Mouse (Mus musculus) heart, embryonic 15.5 days (tissue): ENCODE measurements around the gene Gm11096. TPM values are rescaled to one million over a fixed set of nuclear protein-coding genes. Genes with fewer than 3 reads are reported as not detected.

Experiments used
- ATAC-seq: fragments of 200-750 bp; cut with Nextera tagmentation; replicated peaks from 2 replicates; pipeline ENCODE4 v1.8.0; 2017; ENCODE audit warnings: low read depth, moderate TSS enrichment; ENCODE audit not compliant: insufficient number of reproducible peaks, insufficient read depth, low FRiP score
- H3K27ac ChIP-seq: fragments of 300-500 bp; sonication (generic); 2 replicates; pipeline ENCODE4 v1.5.1; 2015; ENCODE audit warnings: mild to moderate bottlenecking, inconsistent platforms
- H3K27me3 ChIP-seq: fragments of 300-500 bp; sonication (generic); 2 replicates; pipeline ENCODE4 v1.6.1; 2015; ENCODE audit warnings: inconsistent platforms
- H3K36me3 ChIP-seq: fragments of 300-500 bp; sonication (generic); 2 replicates; pipeline ENCODE4 v1.6.1; 2015; ENCODE audit warnings: mild to moderate bottlenecking, inconsistent platforms
- H3K4me1 ChIP-seq: fragments of 300-500 bp; sonication (generic); replicated peaks from 2 replicates; pipeline ENCODE4 v1.6.1; 2015; ENCODE audit warnings: inconsistent platforms
- H3K4me2 ChIP-seq: fragments of 300-500 bp; sonication (generic); 2 replicates; pipeline ENCODE4 v1.6.1; 2015; ENCODE audit warnings: inconsistent platforms, mild to moderate bottlenecking, moderate library complexity
- H3K4me3 ChIP-seq: fragments of 300-500 bp; sonication (generic); 2 replicates; pipeline ENCODE4 v1.5.1; 2015; ENCODE audit warnings: mild to moderate bottlenecking, inconsistent platforms
- H3K9ac ChIP-seq: fragments of 300-500 bp; sonication (generic); 2 replicates; pipeline ENCODE4 v1.6.1; 2015; ENCODE audit warnings: mild to moderate bottlenecking, inconsistent platforms
- H3K9me3 ChIP-seq: fragments of 300-500 bp; sonication (generic); replicated peaks from 2 replicates; pipeline ENCODE4 v1.6.1; 2016; ENCODE audit warnings: inconsistent platforms
- WGBS: fragments of 180-500 bp; shearing (Covaris S2); methylation state at CpG from one replicate; pipeline ENCODE4 v1.1.7; 2015; ENCODE audit warnings: mixed read lengths; 5-methylcytosine and 5-hydroxymethylcytosine counted together
- polyA plus RNA-seq: library from polyadenylated mRNA; unstranded; fragments of >200 nt; fragmentation: Nextera tagmentation; extraction: Ambion mirVana; gene quantifications from 2 replicates; pipeline ENCODE4 v1.2.1, GENCODE M21; 2015

The Gm11096 gene
- polyA plus RNA-seq, 1 experiment from 2014 or later: not detected

- Histone ChIP-seq H3K27ac (no peak overlapping the region), H3K4me2 (no peak overlapping the region), H3K36me3 (peaks cover 66% of the 10 kb centered on the region), H3K4me1 (peaks cover 13% of the 10 kb centered on the region), H3K9me3 (no peaks in the 10 kb centered on the region), H3K27me3 (no peaks in the 10 kb centered on the region), H3K9ac (no peak overlapping the region), H3K4me3 (no peak overlapping the region)
- no peak for ATAC-seq
- WGBS: 55% methylated on average over 10 of the region's 10 CpGs
Measured at GRCm38 (mm10) chr17:81424256-81424912, 17.2 kb upstream of the Gm11096 start.

DNA sequence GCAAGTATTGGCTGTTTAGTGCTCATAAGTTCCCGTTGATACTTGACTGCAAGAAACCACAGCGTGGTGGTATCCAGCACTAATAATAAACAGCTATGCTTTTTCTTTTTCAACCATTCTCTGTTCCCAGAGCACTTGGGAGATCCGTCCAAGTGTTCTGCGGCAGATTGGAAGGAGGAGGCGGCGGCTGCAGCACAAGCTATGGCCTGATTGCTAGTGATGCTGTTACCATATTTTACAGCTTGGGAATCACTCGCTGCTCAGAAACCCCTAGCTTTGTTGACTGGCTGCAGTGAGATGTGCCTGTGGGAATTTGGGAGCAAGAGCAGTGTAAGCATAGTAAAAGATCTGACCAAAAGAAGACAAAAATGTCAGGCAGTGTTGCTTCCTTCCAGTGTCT is 14.3 kb upstream of the Gm11096 start:
- no peaks in the 10 kb centered on the region for H3K27me3 ChIP-seq
- H3K4me3 ChIP-seq: no peak overlapping the region
- no peak overlapping the region for H3K9ac ChIP-seq
- no peak for ATAC-seq
- peaks cover 58% of the 10 kb centered on the region for H3K36me3 ChIP-seq
- H3K27ac ChIP-seq: no peak overlapping the region
- 81% methylated on average over 7 of the region's 7 CpGs for WGBS
- no peaks in the 10 kb centered on the region for H3K9me3 ChIP-seq
- peaks cover 7% of the 10 kb centered on the region for H3K4me1 ChIP-seq
- no peak overlapping the region for H3K4me2 ChIP-seq

DNA sequence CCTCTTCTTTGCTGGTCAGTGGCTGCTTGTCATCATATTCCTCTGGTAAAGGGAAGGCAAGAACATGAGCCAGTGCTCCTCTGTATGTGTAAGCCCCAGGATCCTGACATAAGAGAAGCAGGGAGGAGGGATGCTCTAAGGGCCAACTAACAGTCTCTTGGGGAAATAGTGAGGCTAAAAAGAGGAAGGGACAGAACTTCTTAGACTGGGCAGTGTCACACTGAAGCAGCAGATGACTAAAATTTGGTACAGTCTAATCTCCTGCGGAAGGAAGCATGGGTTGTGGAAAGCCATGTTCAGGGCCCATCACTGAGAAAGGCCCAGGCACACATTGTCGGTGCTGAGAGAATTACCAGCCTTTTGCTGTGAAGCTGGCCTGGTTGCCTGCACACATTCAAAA is 8.8 kb upstream of the Gm11096 start:
- H3K27ac ChIP-seq: peak overlapping the region; percentile 40
- 76% methylated on average over 2 of the region's 2 CpGs for WGBS
- no peak overlapping the region for H3K9ac ChIP-seq
- no peak overlapping the region for H3K4me2 ChIP-seq
- no peak overlapping the region for H3K4me3 ChIP-seq
- H3K4me1 ChIP-seq: peaks cover 15% of the 10 kb centered on the region
- no peaks in the 10 kb centered on the region for H3K9me3 ChIP-seq
- no peaks in the 10 kb centered on the region for H3K27me3 ChIP-seq
- no peak for ATAC-seq
- H3K36me3 ChIP-seq: peaks cover 50% of the 10 kb centered on the region

DNA sequence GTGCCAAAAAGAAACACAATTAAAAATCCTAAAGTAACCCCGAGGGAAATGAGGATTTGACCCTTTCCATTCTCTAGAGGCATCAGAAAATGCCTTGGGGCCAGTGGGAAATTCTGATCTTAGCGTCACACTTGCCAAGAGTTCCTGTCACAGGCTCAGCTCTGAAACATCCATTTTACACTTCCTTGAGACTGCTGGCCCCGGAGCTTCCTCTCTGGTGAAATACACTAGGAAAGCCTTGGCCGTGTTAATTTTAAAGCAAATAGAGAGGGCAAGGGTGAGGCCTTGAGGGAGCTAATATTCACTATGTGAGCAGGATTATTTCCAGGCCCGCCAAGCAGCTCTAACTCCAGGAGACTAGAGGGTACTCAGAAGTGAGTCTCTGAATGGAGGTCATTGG is 8.4 kb upstream of the Gm11096 start:
- H3K4me2 ChIP-seq: no peak overlapping the region
- H3K27ac ChIP-seq: peak overlapping the region; percentile 40
- H3K4me1 ChIP-seq: peaks cover 17% of the 10 kb centered on the region
- 55% methylated on average over 5 of the region's 5 CpGs for WGBS
- ATAC-seq: no peak
- H3K36me3 ChIP-seq: peaks cover 50% of the 10 kb centered on the region
- H3K4me3 ChIP-seq: no peak overlapping the region
- no peaks in the 10 kb centered on the region for H3K9me3 ChIP-seq
- no peak overlapping the region for H3K9ac ChIP-seq
- no peaks in the 10 kb centered on the region for H3K27me3 ChIP-seq

- Histone ChIP-seq H3K9me3 (no peaks in the 10 kb centered on the region), H3K27ac (no peak overlapping the region), H3K4me1 (peaks cover 22% of the 10 kb centered on the region), H3K4me3 (no peak overlapping the region), H3K27me3 (no peaks in the 10 kb centered on the region), H3K4me2 (no peak overlapping the region), H3K9ac (no peak overlapping the region), H3K36me3 (no peaks in the 10 kb centered on the region)
- ATAC-seq: no peak
- WGBS: 59% methylated on average over 3 of the region's 3 CpGs
Measured at GRCm38 (mm10) chr17:81455269-81455668, 13.7 kb downstream of the Gm11096 start.

DNA sequence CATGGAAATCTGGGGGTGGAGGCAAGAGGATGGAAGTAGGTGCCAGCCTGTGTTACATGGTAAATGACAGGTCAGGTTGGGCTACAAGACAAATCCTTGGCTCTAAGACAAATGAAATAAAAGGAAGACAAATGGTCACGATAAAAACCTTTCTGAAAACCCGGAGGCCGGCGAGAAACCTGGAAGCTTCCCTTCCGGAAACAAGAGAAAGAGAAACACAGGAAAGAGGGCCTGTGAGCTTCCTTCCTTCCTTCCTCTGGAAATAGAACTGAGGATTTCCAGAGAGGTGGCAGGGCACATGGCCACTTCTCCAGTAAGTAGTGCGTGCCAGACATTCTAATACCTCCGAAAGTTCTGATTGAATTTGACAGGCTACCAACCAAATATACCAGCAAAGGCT is 14.4 kb downstream of the Gm11096 start:
- H3K4me1 ChIP-seq: peaks cover 22% of the 10 kb centered on the region
- 0 out of 2 replicates have a peak overlapping the region, but pooled peaks have one; percentile 4 for H3K27ac ChIP-seq
- no peaks in the 10 kb centered on the region for H3K27me3 ChIP-seq
- no peaks in the 10 kb centered on the region for H3K36me3 ChIP-seq
- no peaks in the 10 kb centered on the region for H3K9me3 ChIP-seq
- H3K4me3 ChIP-seq: no peak overlapping the region
- 61% methylated on average over 7 of the region's 7 CpGs for WGBS
- no peak for ATAC-seq
- no peak overlapping the region for H3K4me2 ChIP-seq
- no peak overlapping the region for H3K9ac ChIP-seq

- no peaks in the 10 kb centered on the region for H3K27me3 ChIP-seq
- no peaks in the 10 kb centered on the region for H3K9me3 ChIP-seq
- no peak overlapping the region for H3K27ac ChIP-seq
- 35% methylated on average over 3 of the region's 3 CpGs for whole genome bisulfite sequencing
- no peak overlapping the region for H3K9ac ChIP-seq
- peaks cover 17% of the 10 kb centered on the region for H3K4me1 ChIP-seq
- H3K36me3 ChIP-seq: no peaks in the 10 kb centered on the region
- no peak overlapping the region for H3K4me2 ChIP-seq
- ATAC-seq: no peak
- no peak overlapping the region for H3K4me3 ChIP-seq
Measured at GRCm38 (mm10) chr17:81459379-81459778, 17.8 kb downstream of the Gm11096 start.

DNA sequence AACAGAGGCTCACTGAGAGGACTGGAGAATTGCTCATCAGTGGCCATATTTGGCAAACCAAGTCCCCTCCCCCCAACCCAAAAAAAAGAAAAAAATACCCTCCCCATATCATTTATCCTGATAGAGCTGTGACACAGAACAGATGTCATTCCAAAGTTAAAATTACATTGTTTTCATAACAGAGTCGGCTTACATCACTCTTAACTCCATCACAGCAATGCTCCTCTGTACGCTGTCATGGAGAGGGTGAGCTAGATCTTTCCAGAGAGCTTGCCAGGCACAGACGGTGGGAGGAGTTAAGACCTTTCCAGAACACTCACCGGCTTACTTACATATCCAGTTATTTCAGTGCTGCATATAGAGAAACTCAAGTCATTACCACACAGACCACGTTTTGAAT is 27.4 kb downstream of the Gm11096 start:
- peak; percentile 80; the same call in 1 of the 2 replicates for ATAC-seq

GRCm38 (mm10) chr17:81473363-81473762 is 31.8 kb downstream of the Gm11096 start:
- Histone ChIP-seq H3K9me3 (no peaks in the 10 kb centered on the region), H3K9ac (no peak overlapping the region), H3K36me3 (no peaks in the 10 kb centered on the region; the same call in 1 of the 2 replicates), H3K4me3 (no peak overlapping the region), H3K27ac (no peak overlapping the region), H3K27me3 (no peaks in the 10 kb centered on the region), H3K4me2 (no peak overlapping the region), H3K4me1 (peaks cover 17% of the 10 kb centered on the region)
- 78% methylated on average over 3 of the region's 3 CpGs for WGBS
- ATAC-seq: no peak

More for the DNA sequence above, 27.4 kb downstream of the Gm11096 start:
- Histone ChIP-seq H3K27ac (peak overlapping the region; percentile 64), H3K36me3 (no peaks in the 10 kb centered on the region), H3K9me3 (no peaks in the 10 kb centered on the region), H3K4me3 (no peak overlapping the region), H3K4me1 (peaks cover 17% of the 10 kb centered on the region), H3K27me3 (no peaks in the 10 kb centered on the region), H3K4me2 (no peak overlapping the region), H3K9ac (no peak overlapping the region)
- whole genome bisulfite sequencing: 24% methylated on average over 5 of the region's 5 CpGs

- no peak overlapping the region for H3K27ac ChIP-seq
- no peak overlapping the region for H3K9ac ChIP-seq
- 72% methylated on average over 1 of the region's 1 CpGs for WGBS
- H3K4me3 ChIP-seq: no peak overlapping the region
- no peak overlapping the region for H3K4me2 ChIP-seq
- peaks cover 35% of the 10 kb centered on the region for H3K4me1 ChIP-seq
- ATAC-seq: no peak
- no peaks in the 10 kb centered on the region for H3K9me3 ChIP-seq
- H3K36me3 ChIP-seq: no peaks in the 10 kb centered on the region; the same call in 1 of the 2 replicates
- H3K27me3 ChIP-seq: no peaks in the 10 kb centered on the region
Measured at GRCm38 (mm10) chr17:81477420-81477819, 35.9 kb downstream of the Gm11096 start.

- H3K27ac ChIP-seq: peak overlapping the region; percentile 74
- 55% methylated on average over 4 of the region's 4 CpGs for WGBS
Measured at GRCm38 (mm10) chr17:81479807-81480206, 38.2 kb downstream of the Gm11096 start.

More at GRCm38 (mm10) chr17:81479807-81480206, 38.2 kb downstream of the Gm11096 start:
- Histone ChIP-seq H3K4me1 (peaks cover 52% of the 10 kb centered on the region), H3K36me3 (no peaks in the 10 kb centered on the region; the same call in 1 of the 2 replicates), H3K4me2 (no peak overlapping the region), H3K4me3 (no peak overlapping the region), H3K9me3 (no peaks in the 10 kb centered on the region), H3K9ac (no peak overlapping the region), H3K27me3 (no peaks in the 10 kb centered on the region)
- ATAC-seq: no peak
